Mouse (Mus musculus): ENCODE measurements around the gene Rnf41. TPM values are rescaled to one million over a fixed set of nuclear protein-coding genes. Genes with fewer than 3 reads are reported as not detected.

Rnf41 gene
- polyA plus RNA-seq, 1 experiment from 2014 or later = 32.2 TPM

- Histone ChIP-seq H3K4me1 (ENCODE audit: insufficient read depth, low read depth, low read length) (peaks cover 5% of the 10 kb centered on the region; the same call in 1 of the 2 replicates), H3K36me3 (ENCODE audit: insufficient read depth, low read length) (no peaks in the 10 kb centered on the region), H3K27ac (ENCODE audit: low read length) (peak overlapping the region; percentile 90), H3K27me3 (replicated peaks; ENCODE audit: insufficient read depth, low read length) (no peaks in the 10 kb centered on the region), H3K4me2 (replicated peaks; ENCODE audit: low read depth, low read length) (peak overlapping the region; percentile 70), H3K9me3 (ENCODE audit: low read length) (no peaks in the 10 kb centered on the region), H3K9ac (replicated peaks; ENCODE audit: low read depth) (peak overlapping the region; percentile 54), H3K4me3 (ENCODE audit: low read depth, low read length) (peak overlapping the region; percentile 70)
- TF ChIP-seq EP300 (IDR thresholded peaks at IDR 0.05) = no peak
- TF ChIP-seq CTCF (IDR thresholded peaks at IDR 0.05) = no peak
- ATAC-seq = no peak
- no peak for DNase-seq (ENCODE audit: low spot score)
- WGBS = 2% methylated on average over 9 of the region's 9 CpGs
Measured at GRCm38 (mm10) chr10:128369218-128369543, 42.3 kb upstream of the Rnf41 start.

DNA sequence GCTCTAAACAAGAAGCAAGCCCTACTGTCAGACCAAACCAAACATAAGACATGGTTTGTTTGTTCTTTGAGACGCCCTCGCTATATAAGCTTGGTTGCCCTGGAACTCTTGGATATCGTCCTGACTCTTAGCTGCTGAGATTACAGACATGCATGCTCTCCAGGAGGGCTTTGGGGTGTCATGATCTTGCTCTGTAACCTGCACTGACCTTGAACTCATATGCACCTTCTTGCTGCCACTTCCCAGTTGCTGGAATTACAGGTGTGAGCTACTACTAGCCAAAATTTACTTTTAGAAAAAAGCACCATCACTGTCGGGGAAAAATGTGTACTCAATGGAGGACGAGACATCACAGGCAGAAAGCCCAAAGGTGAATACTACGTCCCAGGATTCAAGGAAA lies 41.9 kb upstream of the Rnf41 start:
- Histone ChIP-seq H3K9me3 (ENCODE audit: low read length) (no peaks in the 10 kb centered on the region), H3K9ac (replicated peaks; ENCODE audit: low read depth) (no peak overlapping the region), H3K36me3 (ENCODE audit: insufficient read depth, low read length) (no peaks in the 10 kb centered on the region), H3K27me3 (replicated peaks; ENCODE audit: insufficient read depth, low read length) (no peaks in the 10 kb centered on the region), H3K27ac (ENCODE audit: low read length) (peak overlapping the region; percentile 90), H3K4me1 (ENCODE audit: insufficient read depth, low read depth, low read length) (peaks cover 5% of the 10 kb centered on the region; the same call in 1 of the 2 replicates), H3K4me2 (replicated peaks; ENCODE audit: low read depth, low read length) (peak overlapping the region; percentile 70; the same call in 1 of the 2 replicates), H3K4me3 (ENCODE audit: low read depth, low read length) (no peak overlapping the region)
- ATAC-seq (no peak), DNase-seq (ENCODE audit: low spot score) (no peak)
- 67% methylated on average over 6 of the region's 6 CpGs for WGBS
- TF ChIP-seq EP300 (IDR thresholded peaks at IDR 0.05) = no peak
- TF ChIP-seq CTCF (IDR thresholded peaks at IDR 0.05) = no peak

- Histone ChIP-seq H3K9me3 (ENCODE audit: low read length) (no peaks in the 10 kb centered on the region), H3K27ac (ENCODE audit: low read length) (no peak overlapping the region), H3K27me3 (replicated peaks; ENCODE audit: insufficient read depth, low read length) (no peaks in the 10 kb centered on the region), H3K36me3 (ENCODE audit: insufficient read depth, low read length) (no peaks in the 10 kb centered on the region), H3K4me2 (replicated peaks; ENCODE audit: low read depth, low read length) (no peak overlapping the region), H3K4me3 (ENCODE audit: low read depth, low read length) (no peak overlapping the region), H3K4me1 (ENCODE audit: insufficient read depth, low read depth, low read length) (peaks cover 5% of the 10 kb centered on the region; the same call in 1 of the 2 replicates), H3K9ac (replicated peaks; ENCODE audit: low read depth) (no peak overlapping the region)
- DNase-seq (ENCODE audit: low spot score) (no peak), ATAC-seq (no peak)
- 65% methylated on average over 5 of the region's 6 CpGs for WGBS
- no peak for TF ChIP-seq EP300 (IDR thresholded peaks at IDR 0.05)
- no peak for TF ChIP-seq CTCF (IDR thresholded peaks at IDR 0.05)
Measured at GRCm38 (mm10) chr10:128370021-128370420, 41.4 kb upstream of the Rnf41 start.

- TF ChIP-seq EP300 (IDR thresholded peaks at IDR 0.05) = no peak
- TF ChIP-seq CTCF (IDR thresholded peaks at IDR 0.05) = no peak
- WGBS = 59% methylated on average over 4 of the region's 4 CpGs
- Histone ChIP-seq H3K27me3 (replicated peaks; ENCODE audit: insufficient read depth, low read length) (no peaks in the 10 kb centered on the region), H3K4me1 (ENCODE audit: insufficient read depth, low read depth, low read length) (peaks cover 5% of the 10 kb centered on the region; the same call in 1 of the 2 replicates), H3K4me2 (replicated peaks; ENCODE audit: low read depth, low read length) (no peak overlapping the region), H3K9me3 (ENCODE audit: low read length) (no peaks in the 10 kb centered on the region), H3K36me3 (ENCODE audit: insufficient read depth, low read length) (no peaks in the 10 kb centered on the region), H3K9ac (replicated peaks; ENCODE audit: low read depth) (no peak overlapping the region), H3K4me3 (ENCODE audit: low read depth, low read length) (no peak overlapping the region), H3K27ac (ENCODE audit: low read length) (no peak overlapping the region)
- DNase-seq (ENCODE audit: low spot score) (peak; percentile 14), ATAC-seq (no peak)
Measured at GRCm38 (mm10) chr10:128370601-128371000, 40.9 kb upstream of the Rnf41 start.

- Histone ChIP-seq H3K4me2 (replicated peaks; ENCODE audit: low read depth, low read length) (no peak overlapping the region), H3K27ac (ENCODE audit: low read length) (no peak overlapping the region), H3K9me3 (ENCODE audit: low read length) (no peaks in the 10 kb centered on the region), H3K36me3 (ENCODE audit: insufficient read depth, low read length) (no peaks in the 10 kb centered on the region), H3K4me3 (ENCODE audit: low read depth, low read length) (no peak overlapping the region), H3K9ac (replicated peaks; ENCODE audit: low read depth) (no peak overlapping the region), H3K27me3 (replicated peaks; ENCODE audit: insufficient read depth, low read length) (no peaks in the 10 kb centered on the region), H3K4me1 (ENCODE audit: insufficient read depth, low read depth, low read length) (peaks cover 5% of the 10 kb centered on the region; the same call in 1 of the 2 replicates)
- ATAC-seq = no peak
- no peak for DNase-seq (ENCODE audit: low spot score)
- WGBS = 85% methylated on average over 5 of the region's 5 CpGs
- TF ChIP-seq EP300 (IDR thresholded peaks at IDR 0.05) (no peak), CTCF (IDR thresholded peaks at IDR 0.05) (peak; percentile 34)
Measured at GRCm38 (mm10) chr10:128372142-128372541, 39.3 kb upstream of the Rnf41 start.

DNA sequence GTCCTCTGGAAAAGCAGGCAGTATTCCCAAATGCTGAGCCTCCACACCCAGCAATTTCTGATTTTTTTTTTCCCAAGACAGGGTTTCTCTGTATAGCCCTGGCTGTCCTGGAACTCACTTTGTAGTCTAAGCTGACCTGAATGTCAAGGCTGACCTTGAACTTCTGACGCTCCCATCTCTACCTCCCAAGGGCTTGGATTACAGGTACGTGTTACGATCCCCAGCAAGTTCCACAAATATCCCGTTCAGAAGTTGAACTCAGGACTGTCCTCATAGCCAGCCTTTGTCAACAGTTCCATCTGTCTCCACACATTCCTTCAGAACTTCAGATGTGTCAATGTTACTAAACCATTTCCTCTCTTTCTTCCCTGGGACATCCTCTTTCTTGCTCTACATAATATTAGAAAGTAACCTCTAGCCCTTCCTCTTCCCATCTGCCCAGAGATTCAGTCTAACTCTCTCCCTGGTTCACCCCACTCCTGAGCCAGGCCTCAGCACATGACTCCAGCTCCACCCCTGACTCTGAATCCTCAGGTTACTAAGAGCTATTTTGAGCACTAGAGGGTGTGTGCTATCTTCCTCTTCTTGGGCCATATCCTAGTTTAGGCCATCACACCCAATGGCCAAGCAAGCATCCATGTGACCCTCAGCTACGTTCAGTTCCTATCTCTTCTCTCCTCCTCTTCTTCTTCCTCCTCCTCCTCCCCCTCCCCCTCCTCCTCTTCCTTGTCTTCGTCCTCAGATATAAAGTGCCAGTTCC lies 38.3 kb upstream of the Rnf41 start:
- DNase-seq (ENCODE audit: low spot score) (peak; percentile 52), ATAC-seq (no peak)
- 56% methylated on average over 6 of the region's 6 CpGs for WGBS

More for the DNA sequence above, 38.3 kb upstream of the Rnf41 start:
- no peak overlapping the region for H3K4me3 ChIP-seq (ENCODE audit: low read depth, low read length)
- no peaks in the 10 kb centered on the region for H3K36me3 ChIP-seq (ENCODE audit: insufficient read depth, low read length)
- no peak overlapping the region for H3K9ac ChIP-seq (replicated peaks; ENCODE audit: low read depth)
- H3K9me3 ChIP-seq (ENCODE audit: low read length) = no peaks in the 10 kb centered on the region
- TF ChIP-seq CTCF (IDR thresholded peaks at IDR 0.05) (no peak), EP300 (IDR thresholded peaks at IDR 0.05) (no peak)
- H3K4me1 ChIP-seq (ENCODE audit: insufficient read depth, low read depth, low read length) = peaks cover 5% of the 10 kb centered on the region; the same call in 1 of the 2 replicates
- no peak overlapping the region for H3K27ac ChIP-seq (ENCODE audit: low read length)
- no peaks in the 10 kb centered on the region for H3K27me3 ChIP-seq (replicated peaks; ENCODE audit: insufficient read depth, low read length)
- no peak overlapping the region for H3K4me2 ChIP-seq (replicated peaks; ENCODE audit: low read depth, low read length)
